Mouse (Mus musculus) midbrain, embryonic 16.5 days (tissue): ENCODE measurements around the gene Ube2k. TPM values are rescaled to one million over a fixed set of nuclear protein-coding genes. Genes with fewer than 3 reads are reported as not detected.
A peak's percentile ranks its signal among the peaks of the same experiment; 100 is the strongest.

Source experiments
- ATAC-seq: fragments of 200-750 bp; cut with Nextera tagmentation; 2 replicates; pipeline ENCODE4 v1.8.0; 2017; ENCODE audit warnings: moderate TSS enrichment
- H3K27ac ChIP-seq: fragments of 300-500 bp; sonication (generic); 2 replicates; pipeline ENCODE4 v1.5.1; 2014; ENCODE audit warnings: mild to moderate bottlenecking, low read length, mixed read lengths
- H3K27me3 ChIP-seq: fragments of 300-500 bp; sonication (generic); 2 replicates; pipeline ENCODE4 v1.6.1; 2014; ENCODE audit warnings: low read depth, low read length, mixed read lengths; ENCODE audit not compliant: control insufficient read depth, insufficient read depth
- H3K36me3 ChIP-seq: fragments of 300-500 bp; sonication (generic); 2 replicates; pipeline ENCODE4 v1.6.1; 2014; ENCODE audit warnings: mild to moderate bottlenecking, low read length, moderate library complexity, mixed read lengths; ENCODE audit not compliant: control insufficient read depth, insufficient read depth
- H3K4me1 ChIP-seq: fragments of 300-500 bp; sonication (generic); 2 replicates; pipeline ENCODE4 v1.6.1; 2014; ENCODE audit warnings: mild to moderate bottlenecking, low read length, mixed read lengths; ENCODE audit not compliant: control insufficient read depth, insufficient read depth
- H3K4me2 ChIP-seq: fragments of 300-500 bp; sonication (generic); 2 replicates; pipeline ENCODE4 v1.6.1; 2014; ENCODE audit warnings: mild to moderate bottlenecking, low read length, mixed read lengths
- H3K4me3 ChIP-seq: fragments of 300-500 bp; sonication (generic); 2 replicates; pipeline ENCODE4 v1.5.1; 2014; ENCODE audit warnings: low read depth, mild to moderate bottlenecking, low read length, moderate library complexity, mixed read lengths
- H3K9ac ChIP-seq: fragments of 300-500 bp; sonication (generic); 2 replicates; pipeline ENCODE4 v1.6.1; 2014; ENCODE audit warnings: low read depth, low read length, mixed read lengths
- H3K9me3 ChIP-seq: fragments of 300-500 bp; sonication (generic); replicated peaks from 2 replicates; pipeline ENCODE4 v1.6.1; 2014; ENCODE audit warnings: mild to moderate bottlenecking, low read length, mixed read lengths; ENCODE audit not compliant: control insufficient read depth, poor library complexity, severe bottlenecking
- WGBS: fragments of 180-500 bp; shearing (Covaris S2); extraction: QIAGEN DNeasy Blood & Tissue Kit; methylation state at CpG from one replicate; pipeline ENCODE4 v1.1.7; 2014; 5-methylcytosine and 5-hydroxymethylcytosine counted together
- polyA plus RNA-seq: library from polyadenylated mRNA; unstranded; fragments of >200 nt; fragmentation: Nextera tagmentation; extraction: Ambion mirVana; gene quantifications from 2 replicates; pipeline ENCODE4 v1.2.1, GENCODE M21; 2015

Gene Ube2k
- polyA plus RNA-seq, 1 experiment from 2014 or later: 186 TPM

GRCm38 (mm10) chr5:65549677-65550076 is 12.6 kb downstream of the Ube2k start:
- no peak for ATAC-seq
- 100% methylated on average over 1 of the region's 1 CpGs for WGBS
- H3K4me1 ChIP-seq: no peaks in the 10 kb centered on the region; the same call in 1 of the 2 replicates

GRCm38 (mm10) chr5:65557109-65557508 is 20.1 kb downstream of the Ube2k start:
- no peak for ATAC-seq
- Histone ChIP-seq H3K4me3 (no peak overlapping the region), H3K9me3 (no peaks in the 10 kb centered on the region; the same call in 1 of the 2 replicates), H3K4me1 (peaks cover 3% of the 10 kb centered on the region), H3K9ac (no peak overlapping the region), H3K4me2 (no peak overlapping the region), H3K27ac (no peak overlapping the region), H3K36me3 (0 out of 2 replicates have a peak, but pooled peaks cover 2% of the 10 kb centered on the region), H3K27me3 (no peaks in the 10 kb centered on the region)

More at GRCm38 (mm10) chr5:65549677-65550076, 12.6 kb downstream of the Ube2k start:
- Histone ChIP-seq H3K4me3 (no peak overlapping the region), H3K27me3 (no peaks in the 10 kb centered on the region), H3K9ac (no peak overlapping the region), H3K27ac (no peak overlapping the region), H3K9me3 (no peaks in the 10 kb centered on the region; the same call in 1 of the 2 replicates), H3K36me3 (no peaks in the 10 kb centered on the region), H3K4me2 (no peak overlapping the region)

GRCm38 (mm10) chr5:65561125-65561893 is 24.3 kb downstream of the Ube2k start:
- H3K4me2 ChIP-seq: no peak overlapping the region
- no peak overlapping the region for H3K9ac ChIP-seq
- H3K9me3 ChIP-seq: no peaks in the 10 kb centered on the region
- H3K4me3 ChIP-seq: no peak overlapping the region
- 30% methylated on average over 18 of the region's 20 CpGs for WGBS
- peaks cover 3% of the 10 kb centered on the region for H3K4me1 ChIP-seq
- H3K36me3 ChIP-seq: 0 out of 2 replicates have a peak, but pooled peaks cover 2% of the 10 kb centered on the region
- H3K27me3 ChIP-seq: no peaks in the 10 kb centered on the region
- peak; percentile 56; the same call in 1 of the 2 replicates for ATAC-seq
- no peak overlapping the region for H3K27ac ChIP-seq

DNA sequence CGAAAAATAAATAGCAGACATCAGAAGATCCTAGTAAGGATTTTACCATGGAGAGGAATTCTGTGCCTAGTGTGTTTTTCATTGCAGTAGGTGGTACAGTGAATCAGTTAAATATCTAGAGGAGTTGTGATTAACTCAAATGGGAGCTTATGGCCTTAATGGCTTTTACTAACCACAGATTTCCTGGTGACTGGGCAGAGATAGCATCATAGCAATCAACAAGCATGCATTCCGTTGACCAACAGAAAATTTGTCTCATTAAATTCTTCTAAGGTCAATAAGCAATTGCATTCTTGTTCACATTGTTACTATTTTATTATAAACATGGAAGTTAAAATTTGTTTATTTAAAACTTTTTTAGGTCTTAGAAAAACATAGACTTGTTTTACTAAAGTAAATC is 28.5 kb downstream of the Ube2k start:
- no peak for ATAC-seq
- Histone ChIP-seq H3K27ac (no peak overlapping the region), H3K36me3 (peaks cover 4% of the 10 kb centered on the region; the same call in 1 of the 2 replicates), H3K4me2 (no peak overlapping the region), H3K27me3 (no peaks in the 10 kb centered on the region), H3K9me3 (no peaks in the 10 kb centered on the region), H3K4me1 (peaks cover 3% of the 10 kb centered on the region), H3K4me3 (no peak overlapping the region), H3K9ac (no peak overlapping the region)
- 83% methylated on average over 2 of the region's 2 CpGs for WGBS

GRCm38 (mm10) chr5:65574876-65575275 is 37.8 kb downstream of the Ube2k start:
- peaks cover under 1% of the 10 kb centered on the region; the same call in 1 of the 2 replicates for H3K36me3 ChIP-seq
- no peaks in the 10 kb centered on the region for H3K9me3 ChIP-seq
- H3K4me1 ChIP-seq: no peaks in the 10 kb centered on the region; the same call in 1 of the 2 replicates
- H3K9ac ChIP-seq: no peak overlapping the region
- H3K4me2 ChIP-seq: no peak overlapping the region
- no peak overlapping the region for H3K27ac ChIP-seq
- no peak overlapping the region for H3K4me3 ChIP-seq
- ATAC-seq: no peak
- WGBS: 91% methylated on average over 2 of the region's 2 CpGs
- no peaks in the 10 kb centered on the region for H3K27me3 ChIP-seq

GRCm38 (mm10) chr5:65575896-65576295 is 38.9 kb downstream of the Ube2k start:
- H3K4me2 ChIP-seq: no peak overlapping the region
- no peak overlapping the region for H3K4me3 ChIP-seq
- H3K36me3 ChIP-seq: no peaks in the 10 kb centered on the region
- no peak overlapping the region for H3K9ac ChIP-seq
- WGBS: 76% methylated on average over 2 of the region's 2 CpGs
- H3K9me3 ChIP-seq: no peaks in the 10 kb centered on the region
- ATAC-seq: no peak
- no peaks in the 10 kb centered on the region for H3K27me3 ChIP-seq
- H3K4me1 ChIP-seq: no peaks in the 10 kb centered on the region; the same call in 1 of the 2 replicates
- no peak overlapping the region for H3K27ac ChIP-seq

- H3K36me3 ChIP-seq: no peaks in the 10 kb centered on the region
- no peak for ATAC-seq
- no peaks in the 10 kb centered on the region for H3K27me3 ChIP-seq
- no peaks in the 10 kb centered on the region for H3K9me3 ChIP-seq
- no peak overlapping the region for H3K9ac ChIP-seq
- no peaks in the 10 kb centered on the region; the same call in 1 of the 2 replicates for H3K4me1 ChIP-seq
- 90% methylated on average over 3 of the region's 3 CpGs for WGBS
- no peak overlapping the region for H3K27ac ChIP-seq
- H3K4me2 ChIP-seq: no peak overlapping the region
- no peak overlapping the region for H3K4me3 ChIP-seq
Measured at GRCm38 (mm10) chr5:65578545-65578944, 41.5 kb downstream of the Ube2k start.

DNA sequence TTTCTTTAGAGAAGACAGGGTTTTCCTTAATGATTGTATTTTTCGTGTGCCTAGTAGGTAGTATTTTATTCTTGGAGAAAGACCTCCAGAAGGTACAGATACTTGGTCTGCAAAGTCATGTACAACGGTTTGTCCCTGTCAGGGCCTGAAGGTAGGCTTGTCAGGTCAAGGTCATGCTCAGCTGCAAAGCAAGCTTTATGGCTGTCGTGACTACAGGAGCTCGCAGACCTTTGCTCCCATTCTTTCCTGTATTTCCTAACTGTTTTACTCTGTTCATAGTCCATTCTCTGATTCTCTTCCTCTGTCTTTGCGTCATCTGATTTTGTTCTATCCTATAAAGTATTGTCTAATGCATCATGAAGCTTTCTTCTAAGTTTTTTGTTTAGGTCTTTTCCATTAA is 49.3 kb downstream of the Ube2k start:
- H3K4me2 ChIP-seq: no peak overlapping the region
- 96% methylated on average over 5 of the region's 5 CpGs for WGBS
- H3K36me3 ChIP-seq: peaks cover 5% of the 10 kb centered on the region; the same call in 1 of the 2 replicates
- H3K4me3 ChIP-seq: no peak overlapping the region
- H3K27ac ChIP-seq: no peak overlapping the region
- H3K4me1 ChIP-seq: no peaks in the 10 kb centered on the region
- no peaks in the 10 kb centered on the region for H3K27me3 ChIP-seq
- no peak for ATAC-seq
- no peak overlapping the region for H3K9ac ChIP-seq
- no peaks in the 10 kb centered on the region for H3K9me3 ChIP-seq

GRCm38 (mm10) chr5:65590199-65590598 is 53.2 kb downstream of the Ube2k start:
- Histone ChIP-seq H3K36me3 (peaks cover 10% of the 10 kb centered on the region), H3K9me3 (no peaks in the 10 kb centered on the region), H3K9ac (no peak overlapping the region), H3K27me3 (no peaks in the 10 kb centered on the region), H3K4me2 (no peak overlapping the region), H3K4me3 (no peak overlapping the region), H3K27ac (no peak overlapping the region), H3K4me1 (no peaks in the 10 kb centered on the region)
- WGBS: 97% methylated on average over 1 of the region's 1 CpGs
- no peak for ATAC-seq
